Comparison of ENCODE assay signal across 28 mouse cellular contexts in the genomic region with DNA sequence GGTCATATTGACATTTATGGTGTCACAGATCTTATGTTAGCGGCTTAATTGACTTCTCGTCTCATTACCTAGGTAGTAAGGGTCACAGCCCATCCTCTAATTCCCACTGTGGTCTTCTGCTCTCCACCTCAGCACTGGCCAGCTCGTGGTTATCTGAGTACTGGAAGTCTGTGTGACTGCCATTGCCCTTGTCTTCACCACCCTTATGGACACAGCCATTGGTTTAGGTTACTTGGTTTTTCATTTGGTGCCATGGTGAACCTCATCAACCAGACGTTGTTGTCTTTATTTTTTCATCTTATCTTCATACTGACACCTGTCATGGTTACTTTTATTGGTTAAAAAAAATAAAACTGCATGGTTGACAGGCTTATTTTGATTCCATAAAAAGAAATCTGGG.
DNase-seq lines count a peak whose midpoint lies in the region; ATAC-seq and TF ChIP-seq lines count a peak whose summit lies in the region.
"Had no signal": no experiment of that assay in that cellular context is flagged by ENCODE, and none has a peak within 500 bp of the region (broad histone marks: within the 10 kb centered on the region; RNA-seq: fewer than 3 reads in every experiment).

No protein-coding gene starts in this region.

- ATAC-seq in liver, embryonic 14.5 days (ENCODE audit: insufficient read depth), result peak; percentile 83
- ATAC-seq in liver, postnatal 0 days, result peak; percentile 78
- ATAC-seq: CD4-positive, CD25-positive, alpha-beta regulatory T cell, adult 4 months; forebrain, embryonic 14.5 days; forebrain, postnatal 0 days; hindbrain, embryonic 16.5 days had no signal

- no peak overlapping the region for H3K9ac ChIP-seq in liver, embryonic 14.5 days (replicated peaks)
- no peak overlapping the region for H3K9ac ChIP-seq in liver, postnatal 0 days (replicated peaks)
- H3K9ac ChIP-seq: embryonic facial prominence, embryonic 12.5 days; embryonic facial prominence, embryonic 15.5 days; forebrain, postnatal 0 days; heart, embryonic 12.5 days; heart, embryonic 15.5 days; hindbrain, embryonic 13.5 days had no signal

- no peaks in the 10 kb centered on the region for H3K27me3 ChIP-seq in liver, embryonic 14.5 days (ENCODE audit: control insufficient read depth, insufficient read depth, low read length)
- H3K27me3 ChIP-seq in liver, postnatal 0 days (ENCODE audit: insufficient read depth, low read length), result no peaks in the 10 kb centered on the region
- H3K27me3 ChIP-seq: embryonic facial prominence, embryonic 12.5 days; embryonic facial prominence, embryonic 15.5 days; heart, embryonic 12.5 days; heart, embryonic 15.5 days; hindbrain, embryonic 13.5 days had no signal

- peak; percentile 42 for DNase-seq in testis, postnatal 14 days (ENCODE audit: low spot score)
- DNase-seq in testis, postnatal 10 days (ENCODE audit: low spot score), result no peak
- DNase-seq in liver, embryonic 14.5 days (ENCODE audit: low read depth in 3 of 3, low spot score in 3 of 3), result peak in 1 of 3 experiments; percentile 5
- DNase-seq in liver, postnatal 0 days, result no peak
- no peak for DNase-seq in frontal cortex, postnatal 10 days (ENCODE audit: low spot score in 2 of 2)
- no peak for DNase-seq in layer of hippocampus, postnatal 36 days
- DNase-seq: adrenal gland, adult 2 months; adrenal gland, postnatal 14 days; cerebellum, adult 11 months; cerebellum, adult 2 months; cerebellum, adult 9-11 months; cerebellum, postnatal 25 days; forebrain, postnatal 0 days; gastrocnemius, postnatal 25 days; heart, adult 18-20 months; heart, postnatal 10 days; heart, postnatal 36 days had no signal

- TF ChIP-seq EP300 in liver, embryonic 14.5 days (IDR thresholded peaks at IDR 0.05; ENCODE audit: low read depth), result no peak
- no peak for TF ChIP-seq EP300 in liver, postnatal 0 days (IDR thresholded peaks at IDR 0.05; ENCODE audit: low read depth)

- WGBS in liver, embryonic 14.5 days (ENCODE audit: insufficient replicate concordance), result 48% methylated on average over 4 of the region's 4 CpGs
- WGBS in liver, postnatal 0 days (ENCODE audit: insufficient replicate concordance), result 63% methylated on average over 4 of the region's 4 CpGs

- TF ChIP-seq CTCF in liver, embryonic 14.5 days (IDR thresholded peaks at IDR 0.05; ENCODE audit: low read depth), result no peak
- TF ChIP-seq CTCF in liver, postnatal 0 days (IDR thresholded peaks at IDR 0.05; ENCODE audit: low read depth), result no peak

- H3K27ac ChIP-seq in liver, embryonic 14.5 days, result peak overlapping the region; percentile 55
- H3K27ac ChIP-seq in liver, postnatal 0 days (ENCODE audit: low read depth), result no peak overlapping the region
- H3K27ac ChIP-seq: embryonic facial prominence, embryonic 12.5 days; embryonic facial prominence, embryonic 15.5 days; forebrain, embryonic 10.5 days; heart, embryonic 15.5 days; hindbrain, embryonic 10.5 days; hindbrain, embryonic 13.5 days had no signal

- H3K9me3 ChIP-seq in liver, embryonic 14.5 days (ENCODE audit: control insufficient read depth, low read length), result no peaks in the 10 kb centered on the region
- no peaks in the 10 kb centered on the region for H3K9me3 ChIP-seq in liver, postnatal 0 days (ENCODE audit: low read length)
- H3K9me3 ChIP-seq: embryonic facial prominence, embryonic 12.5 days; embryonic facial prominence, embryonic 15.5 days; forebrain, embryonic 10.5 days; heart, embryonic 12.5 days; heart, embryonic 15.5 days; hindbrain, embryonic 10.5 days; hindbrain, embryonic 13.5 days had no signal

- H3K36me3 ChIP-seq in liver, embryonic 14.5 days (replicated peaks; ENCODE audit: control insufficient read depth, insufficient read depth, low read depth), result no peaks in the 10 kb centered on the region
- no peaks in the 10 kb centered on the region for H3K36me3 ChIP-seq in liver, postnatal 0 days (replicated peaks; ENCODE audit: insufficient read depth, low read length)
- H3K36me3 ChIP-seq: embryonic facial prominence, embryonic 12.5 days; embryonic facial prominence, embryonic 15.5 days; forebrain, embryonic 10.5 days; heart, embryonic 12.5 days; heart, embryonic 15.5 days; hindbrain, embryonic 10.5 days; hindbrain, embryonic 13.5 days had no signal

- peak overlapping the region; percentile 47 for H3K4me2 ChIP-seq in liver, embryonic 14.5 days (ENCODE audit: low read depth)
- no peak overlapping the region for H3K4me2 ChIP-seq in liver, postnatal 0 days (ENCODE audit: low read depth, low read length)
- H3K4me2 ChIP-seq: embryonic facial prominence, embryonic 12.5 days; embryonic facial prominence, embryonic 15.5 days; heart, embryonic 12.5 days; heart, embryonic 15.5 days; hindbrain, embryonic 13.5 days had no signal

- no peak overlapping the region for H3K4me3 ChIP-seq in liver, embryonic 14.5 days (ENCODE audit: insufficient read depth in 1 of 2, low read depth in 2 of 2, low read length in 2 of 2)
- no peak overlapping the region for H3K4me3 ChIP-seq in liver, postnatal 0 days (ENCODE audit: low read depth, low read length)
- H3K4me3 ChIP-seq: embryonic facial prominence, embryonic 12.5 days; embryonic facial prominence, embryonic 15.5 days; erythroblast, embryonic 14.5 days; forebrain, embryonic 10.5 days; heart, embryonic 12.5 days; heart, embryonic 15.5 days; hindbrain, embryonic 10.5 days; hindbrain, embryonic 13.5 days had no signal

- peaks cover 11 to 14% of the 10 kb centered on the region in 2 experiments for H3K4me1 ChIP-seq in liver, embryonic 14.5 days (replicated peaks; ENCODE audit: control insufficient read depth in 2 of 2, insufficient read depth in 2 of 2, low read length in 1 of 2)
- H3K4me1 ChIP-seq in liver, postnatal 0 days (ENCODE audit: insufficient read depth), result no peaks in the 10 kb centered on the region
- H3K4me1 ChIP-seq: embryonic facial prominence, embryonic 12.5 days; embryonic facial prominence, embryonic 15.5 days; forebrain, embryonic 10.5 days; heart, embryonic 12.5 days; heart, embryonic 15.5 days; hindbrain, embryonic 10.5 days; hindbrain, embryonic 13.5 days had no signal
